Mouse (Mus musculus): ENCODE data around the gene Chrne.

DNA sequence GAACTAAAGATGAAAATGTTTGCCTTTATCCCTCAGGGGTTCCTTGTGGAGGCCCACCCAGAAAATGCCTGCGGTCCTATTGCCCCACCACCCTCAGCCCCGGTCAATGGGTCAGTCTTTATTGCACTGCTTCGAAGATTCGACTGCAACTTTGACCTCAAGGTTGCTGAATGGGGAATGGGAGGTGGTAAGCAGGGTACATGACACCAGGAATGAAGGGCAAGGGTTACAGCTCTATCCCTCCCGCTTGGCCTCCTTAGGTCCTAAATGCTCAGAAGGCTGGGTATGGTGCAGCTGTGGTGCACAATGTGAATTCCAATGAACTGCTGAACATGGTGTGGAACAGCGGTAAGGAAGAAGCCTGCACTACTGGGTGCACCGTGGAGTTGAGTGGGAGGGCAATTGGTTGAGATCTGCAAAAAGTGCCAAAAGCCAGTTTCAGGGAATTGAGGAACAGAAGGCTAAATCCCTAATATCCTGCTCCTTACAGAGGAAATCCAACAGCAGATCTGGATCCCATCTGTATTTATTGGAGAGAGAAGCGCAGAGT, 30.2 kb upstream of the Chrne start:
- no peak for TF ChIP-seq CTCF (IDR thresholded peaks at IDR 0.05; ENCODE audit: extremely low read depth, insufficient read length, insufficient replicate concordance, low read depth, low read length)
- TF ChIP-seq POLR2A (IDR thresholded peaks at IDR 0.05; ENCODE audit: low read depth, low read length): no peak
